Mouse (Mus musculus) C2C12 (cell line): ENCODE measurements around the gene Mycbpap.

ENCODE experiments used
- CTCF ChIP-seq: IDR thresholded peaks from one replicate; pipeline ENCODE4 v1.5.1; 2011; ENCODE audit not compliant: control insufficient read depth, insufficient read depth, insufficient read length
- MAX ChIP-seq: IDR thresholded peaks from one replicate; pipeline ENCODE4 v1.6.1; 2011; ENCODE audit warnings: mild to moderate bottlenecking, control low read depth
- MYOG ChIP-seq: IDR thresholded peaks from one replicate; pipeline ENCODE4 v1.6.1; 2011; ENCODE audit not compliant: control insufficient read depth, insufficient read length; ENCODE audit errors: extremely low read depth
- USF1 ChIP-seq: IDR thresholded peaks from one replicate; pipeline ENCODE4 v1.6.1; 2011; ENCODE audit warnings: low read depth, mild to moderate bottlenecking, control low read depth, moderate library complexity

- TF ChIP-seq USF1 = no peak
- TF ChIP-seq CTCF = no peak
- TF ChIP-seq MYOG = no peak
- no peak for TF ChIP-seq MAX
These were observed 41.2 kb downstream of the Mycbpap start for GRCm38 (mm10) chr11:94480382-94480781.
